Mouse (Mus musculus): ENCODE measurements around the gene Rgs2.

Rgs2 gene

GRCm38 (mm10) chr1:143984988-143985625 is 18.9 kb downstream of the Rgs2 start:
- DNase-seq (ENCODE audit: low spot score) = no peak

GRCm38 (mm10) chr1:143982765-143983312 is 21.1 kb downstream of the Rgs2 start:
- DNase-seq (ENCODE audit: low spot score) = no peak

- no peak for DNase-seq (ENCODE audit: low spot score)
These were observed 21.7 kb downstream of the Rgs2 start for GRCm38 (mm10) chr1:143982085-143982764.

GRCm38 (mm10) chr1:143980811-143981210 is 23.1 kb downstream of the Rgs2 start:
- DNase-seq (ENCODE audit: low spot score) = no peak

- no peak for DNase-seq (ENCODE audit: low spot score)
These were observed 29.3 kb downstream of the Rgs2 start for GRCm38 (mm10) chr1:143974637-143975036.

GRCm38 (mm10) chr1:143962301-143962700 is 41.7 kb downstream of the Rgs2 start:
- DNase-seq (ENCODE audit: low spot score) = no peak

- no peak for DNase-seq (ENCODE audit: low spot score)
These were observed 43.6 kb downstream of the Rgs2 start for GRCm38 (mm10) chr1:143960340-143960739.

- no peak for DNase-seq (ENCODE audit: low spot score)
These were observed 47.9 kb downstream of the Rgs2 start for GRCm38 (mm10) chr1:143956090-143956489.

GRCm38 (mm10) chr1:143952841-143953240 is 51.1 kb downstream of the Rgs2 start:
- DNase-seq (ENCODE audit: low spot score) = no peak
